Mouse (Mus musculus) liver, adult 2 months (tissue): ENCODE results near the gene Snx10.

ENCODE experiments used
- CTCF ChIP-seq: fragments of 200-500 bp; IDR thresholded peaks from 2 replicates; pipeline ENCODE4 v1.5.1; 2011; ENCODE audit warnings: low read depth, low read length, control low read depth
- POLR2A ChIP-seq: fragments of 200-500 bp; IDR thresholded peaks from 2 replicates; pipeline ENCODE4 v1.6.1; 2011; ENCODE audit warnings: low read length, control low read depth; ENCODE audit not compliant: insufficient read depth; ENCODE audit errors: extremely low read depth

- no peak for TF ChIP-seq POLR2A
- no peak for TF ChIP-seq CTCF
Observed at GRCm38 (mm10) chr6:51548757-51549156, 25.1 kb downstream of the Snx10 start.
